Mouse (Mus musculus) small intestine, adult 2 months (tissue): ENCODE measurements around the gene Lingo2. TPM values are rescaled to one million over a fixed set of nuclear protein-coding genes. Genes with fewer than 3 reads are reported as not detected.
"Not testable (repeated sequence)": the region's sequence is repeated elsewhere in the genome, so short reads cannot be mapped to it uniquely, and the experiment has no call there.

Source experiments
- H3K27ac ChIP-seq: fragments of 200-500 bp; 2 replicates; pipeline ENCODE4 v1.5.1; 2012; ENCODE audit warnings: low read depth, low read length, control low read depth, inconsistent platforms; ENCODE audit not compliant: insufficient read depth
- H3K27me3 ChIP-seq: fragments of 200-500 bp; 2 replicates; pipeline ENCODE4 v1.6.1; 2012; ENCODE audit warnings: mild to moderate bottlenecking, moderate library complexity, low read length, inconsistent platforms; ENCODE audit not compliant: control insufficient read depth, insufficient read depth
- H3K36me3 ChIP-seq: fragments of 200-500 bp; 2 replicates; pipeline ENCODE4 v1.6.1; 2012; ENCODE audit warnings: mild to moderate bottlenecking, low read length, control low read depth, inconsistent platforms; ENCODE audit not compliant: control insufficient read depth, insufficient read depth
- H3K4me1 ChIP-seq: fragments of 200-500 bp; 2 replicates; pipeline ENCODE4 v1.6.1; 2012; ENCODE audit warnings: low read length, inconsistent platforms, mixed read lengths; ENCODE audit not compliant: control insufficient read depth, insufficient read depth, insufficient read length
- H3K4me3 ChIP-seq: fragments of 200-500 bp; 2 replicates; pipeline ENCODE4 v1.5.1; 2012; ENCODE audit warnings: low read depth, mild to moderate bottlenecking, control low read depth, inconsistent platforms, low read length, moderate library complexity
- CTCF ChIP-seq: fragments of 200-500 bp; IDR thresholded peaks from 2 replicates; pipeline ENCODE4 v1.5.1; 2012; ENCODE audit warnings: low read depth, mild to moderate bottlenecking, control low read depth, inconsistent platforms, low read length, moderate library complexity, mixed read lengths; ENCODE audit not compliant: insufficient replicate concordance, insufficient read length; ENCODE audit errors: extremely low read depth
- POLR2A ChIP-seq: fragments of 200-500 bp; IDR thresholded peaks from 2 replicates; pipeline ENCODE4 v1.6.1; 2012; ENCODE audit warnings: low read depth, mild to moderate bottlenecking, control low read depth, inconsistent platforms, low read length, moderate library complexity
- WGBS: fragments of 180-500 bp; shearing (Covaris S2); methylation state at CpG from one replicate; pipeline ENCODE4 v1.1.7; 2018; 5-methylcytosine and 5-hydroxymethylcytosine counted together
- polyA plus RNA-seq: library from polyadenylated mRNA; depleted of rRNA; stranded (reverse); fragments of >200 nt; gene quantifications from 2 replicates; pipeline ENCODE4 v1.2.3, GENCODE M21; 2012

Lingo2 gene
- polyA plus RNA-seq, 1 experiment = not detected

DNA sequence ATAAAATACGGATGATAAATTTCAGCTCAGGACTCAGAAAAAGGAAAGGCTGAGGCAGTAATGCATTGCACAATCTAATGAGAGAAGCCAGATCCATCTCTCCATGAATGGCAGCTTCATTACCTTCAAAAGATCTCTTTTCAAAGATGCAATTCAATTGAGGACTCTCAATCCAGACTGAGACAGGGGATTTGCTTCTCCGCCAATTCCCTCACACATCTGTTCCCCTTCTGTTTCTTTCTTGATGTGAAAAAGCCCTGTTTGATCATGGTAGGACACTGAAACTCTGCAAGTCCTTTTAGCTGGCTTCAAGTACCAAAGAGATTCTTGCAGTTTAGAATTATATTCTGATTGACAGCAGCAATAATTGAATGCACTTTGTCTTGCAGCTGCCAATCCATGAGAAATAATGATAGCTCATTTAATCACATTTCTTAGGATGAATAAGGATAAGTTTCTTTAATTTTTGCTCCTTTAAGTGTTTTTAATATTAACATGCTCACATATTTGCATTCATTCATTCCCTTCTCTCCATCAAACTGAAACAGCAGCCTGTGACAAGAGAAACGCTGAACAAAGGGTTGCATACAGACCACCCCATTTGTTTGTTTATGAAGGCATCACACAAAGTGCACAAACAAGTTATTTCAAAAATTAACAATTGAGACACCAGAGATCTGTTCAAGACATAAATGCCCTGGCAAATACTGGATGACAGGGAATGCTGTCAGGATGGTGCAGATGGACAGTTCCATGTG lies 870.3 kb downstream of the Lingo2 start:
- Histone ChIP-seq H3K27ac (no peak overlapping the region), H3K36me3 (no peaks in the 10 kb centered on the region), H3K27me3 (no peaks in the 10 kb centered on the region), H3K4me3 (no peak overlapping the region), H3K4me1 (no peaks in the 10 kb centered on the region)
- 79% methylated on average over 3 of the region's 3 CpGs for WGBS
- TF ChIP-seq CTCF (no peak), POLR2A (no peak)

DNA sequence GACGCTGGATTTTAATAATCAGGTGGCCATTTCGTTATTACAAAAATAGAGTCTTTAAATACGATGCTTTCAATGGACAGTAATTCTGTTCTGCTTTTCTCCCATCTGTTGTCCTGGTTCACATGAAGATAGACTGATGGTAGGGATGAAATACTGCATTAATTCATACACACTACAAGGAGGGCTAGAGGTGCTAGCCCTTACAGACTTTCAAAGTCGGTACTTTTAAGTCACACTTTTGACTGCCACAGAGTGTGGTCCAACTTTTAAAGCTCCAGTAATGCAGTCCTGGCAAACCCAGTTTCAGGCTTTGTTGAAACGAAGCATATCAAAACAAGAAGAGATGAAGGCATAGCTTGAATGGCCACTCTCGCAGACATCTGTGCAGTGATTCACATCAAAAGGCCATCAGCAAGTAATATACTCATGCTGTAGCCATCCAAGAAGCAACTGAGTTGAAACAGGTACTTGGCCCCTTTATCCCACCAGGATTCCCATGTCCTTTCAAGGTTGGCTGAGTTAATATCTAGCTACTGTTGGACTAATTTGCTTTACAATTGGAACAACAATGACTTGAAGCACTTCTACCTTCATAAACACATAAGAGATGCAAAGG lies 872.5 kb downstream of the Lingo2 start:
- no peak overlapping the region for H3K27ac ChIP-seq
- no peaks in the 10 kb centered on the region for H3K4me1 ChIP-seq
- TF ChIP-seq POLR2A (no peak), CTCF (no peak)
- WGBS = 91% methylated on average over 6 of the region's 6 CpGs
- no peaks in the 10 kb centered on the region for H3K27me3 ChIP-seq
- no peak overlapping the region for H3K4me3 ChIP-seq
- H3K36me3 ChIP-seq = no peaks in the 10 kb centered on the region

DNA sequence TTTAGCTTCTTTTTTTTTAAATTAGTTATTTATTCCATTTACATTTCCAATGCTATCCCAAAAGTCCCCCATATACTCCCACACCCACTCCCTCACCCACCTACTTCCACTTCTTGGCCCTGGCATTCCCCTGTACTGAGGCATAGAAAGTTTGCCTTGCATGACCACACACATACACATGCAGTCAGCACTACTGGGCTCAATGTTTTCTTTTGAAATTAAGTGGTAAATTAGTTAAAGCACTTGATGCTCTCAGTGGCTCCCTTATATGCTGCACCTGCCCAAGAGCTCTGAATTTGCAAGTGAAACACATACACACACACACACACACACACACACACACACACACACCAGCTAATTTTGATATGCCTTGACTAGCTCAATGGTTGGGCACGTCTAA lies 886.8 kb downstream of the Lingo2 start:
- H3K27me3 ChIP-seq, H3K27ac ChIP-seq, H3K4me3 ChIP-seq, H3K36me3 ChIP-seq, H3K4me1 ChIP-seq: not testable (repeated sequence)
- WGBS = 66% methylated on average over 1 of the region's 1 CpGs

DNA sequence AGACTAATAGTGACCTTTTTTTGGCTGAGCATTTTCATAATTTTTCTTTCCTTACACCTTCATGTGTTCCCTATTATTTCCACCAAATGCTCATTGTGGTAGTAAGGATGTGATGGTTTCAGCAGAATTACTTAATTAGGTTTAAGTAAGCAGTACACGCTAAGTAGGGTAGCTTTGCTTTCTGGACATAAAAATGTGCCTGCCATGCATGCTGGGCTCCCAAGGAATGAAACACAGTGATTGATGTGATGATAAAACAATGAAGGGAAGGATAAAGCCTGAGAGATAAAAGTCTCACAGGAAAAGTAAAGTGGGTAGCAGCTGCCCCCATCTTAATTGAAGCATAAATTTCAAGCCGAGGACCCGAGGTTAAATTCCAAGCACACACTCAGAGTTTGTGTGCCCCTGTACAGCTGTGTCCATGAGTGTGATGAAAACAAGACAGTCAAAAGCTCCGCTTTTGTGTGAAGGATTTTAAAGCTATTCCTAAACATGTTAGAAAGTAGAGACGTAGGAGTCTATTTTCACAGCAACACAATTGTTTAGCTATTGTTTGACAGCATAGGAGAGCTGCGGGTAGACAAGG lies 898.7 kb downstream of the Lingo2 start:
- Histone ChIP-seq H3K36me3 (no peaks in the 10 kb centered on the region), H3K27ac (no peak overlapping the region), H3K4me1 (no peaks in the 10 kb centered on the region), H3K27me3 (no peaks in the 10 kb centered on the region), H3K4me3 (no peak overlapping the region)
- TF ChIP-seq POLR2A = no peak
- TF ChIP-seq CTCF = no peak
- WGBS = 71% methylated on average over 6 of the region's 6 CpGs

DNA sequence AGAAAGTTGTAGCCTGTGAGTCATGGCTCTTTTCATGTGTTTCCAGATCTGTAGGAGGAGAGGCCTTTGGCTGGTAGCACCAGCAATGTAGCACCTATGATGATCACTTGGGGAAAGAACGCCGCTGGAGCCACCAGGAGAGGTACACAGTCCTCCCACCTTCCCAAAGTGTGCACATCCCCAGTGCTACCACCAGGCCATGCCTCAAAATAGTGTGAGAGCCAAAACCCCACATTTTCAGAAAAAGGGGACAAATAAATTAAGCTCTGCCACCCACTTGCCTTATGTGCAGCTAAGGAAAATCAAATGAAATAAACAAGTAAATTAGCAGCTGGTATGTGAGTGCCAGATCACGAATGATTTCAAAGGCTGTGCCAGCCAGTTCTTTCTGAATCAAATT lies 911.2 kb downstream of the Lingo2 start:
- Histone ChIP-seq H3K4me1 (no peaks in the 10 kb centered on the region), H3K27me3 (no peaks in the 10 kb centered on the region), H3K36me3 (no peaks in the 10 kb centered on the region), H3K27ac (no peak overlapping the region), H3K4me3 (no peak overlapping the region)
- 76% methylated on average over 3 of the region's 3 CpGs for WGBS
- no peak for TF ChIP-seq CTCF
- TF ChIP-seq POLR2A = no peak

DNA sequence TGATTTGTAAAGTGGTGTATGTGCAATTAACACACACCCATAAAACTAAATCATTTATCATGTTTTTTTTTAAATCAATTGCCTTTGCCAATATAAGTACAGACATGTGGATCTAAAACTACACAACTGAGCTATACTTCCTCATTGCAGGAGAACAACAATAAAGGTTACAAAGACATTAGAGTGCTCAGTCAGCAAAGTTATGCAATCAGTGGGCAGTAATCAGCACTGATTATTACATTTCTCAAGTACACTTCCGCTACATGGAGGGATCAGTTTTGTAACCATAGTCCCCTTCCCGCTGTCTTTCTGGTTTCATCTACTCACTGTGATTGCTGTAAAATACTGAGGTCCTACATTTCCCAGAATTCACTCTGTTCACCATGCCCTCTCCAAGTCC lies 912.8 kb downstream of the Lingo2 start:
- no peak overlapping the region for H3K4me3 ChIP-seq
- H3K4me1 ChIP-seq = no peaks in the 10 kb centered on the region
- no peak for TF ChIP-seq CTCF
- no peak for TF ChIP-seq POLR2A
- 0 out of 2 replicates have a peak overlapping the region, but pooled peaks have one; percentile 29 for H3K27ac ChIP-seq
- H3K36me3 ChIP-seq = no peaks in the 10 kb centered on the region
- no peaks in the 10 kb centered on the region for H3K27me3 ChIP-seq
- 39% methylated on average over 2 of the region's 2 CpGs for WGBS

DNA sequence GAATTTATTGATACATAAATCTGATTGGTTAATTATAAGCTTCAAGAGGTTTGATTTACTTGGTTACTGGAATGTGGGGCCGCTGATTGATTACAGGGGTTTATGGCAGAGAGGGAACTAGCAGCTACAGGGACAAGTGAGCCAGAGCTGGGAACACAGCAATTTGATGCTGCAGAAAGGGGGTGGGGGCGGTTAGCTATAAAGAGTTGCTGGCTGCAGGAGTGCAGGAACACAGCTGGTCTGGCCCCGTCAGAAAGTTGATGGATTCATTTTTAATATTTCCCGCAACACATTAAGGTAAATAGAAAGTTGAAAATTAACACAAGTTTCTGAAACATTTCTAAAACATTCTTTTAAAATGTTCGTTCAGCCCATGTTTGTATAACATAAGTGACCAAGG lies 919.5 kb downstream of the Lingo2 start:
- Histone ChIP-seq H3K4me3 (no peak overlapping the region), H3K27me3 (no peaks in the 10 kb centered on the region), H3K27ac (no peak overlapping the region), H3K36me3 (no peaks in the 10 kb centered on the region), H3K4me1 (no peaks in the 10 kb centered on the region)
- 50% methylated on average over 5 of the region's 5 CpGs for WGBS
- TF ChIP-seq POLR2A (no peak), CTCF (no peak)
